Mouse (Mus musculus): ENCODE data around the gene Kctd5. TPM values are rescaled to one million over a fixed set of nuclear protein-coding genes. Genes with fewer than 3 reads are reported as not detected.
A peak's percentile ranks its signal among the peaks of the same experiment; 100 is the strongest.
"Not testable (repeated sequence)": the region's sequence is repeated elsewhere in the genome, so short reads cannot be mapped to it uniquely, and the experiment has no call there.

Kctd5 gene
- total RNA-seq (2021) = 1 to 10 TPM; 6.1 to 7.8 TPM
- long read RNA-seq, experiment 1, transcript Kctd5-201 (6 exons, 2,443 nt) = major isoform, 21 of 21 reads
- long read RNA-seq, experiment 1, partial matches to known transcripts = 0 of 21 reads
- long read RNA-seq, experiment 1, other reads (novel, unspliced or antisense) = 0 of 21 reads
- long read RNA-seq, experiment 2, transcript Kctd5-201 (6 exons, 2,443 nt) = major isoform, 31 of 31 reads
- long read RNA-seq, experiment 2, partial matches to known transcripts = 0 of 31 reads
- long read RNA-seq, experiment 2, other reads (novel, unspliced or antisense) = 0 of 31 reads

DNA sequence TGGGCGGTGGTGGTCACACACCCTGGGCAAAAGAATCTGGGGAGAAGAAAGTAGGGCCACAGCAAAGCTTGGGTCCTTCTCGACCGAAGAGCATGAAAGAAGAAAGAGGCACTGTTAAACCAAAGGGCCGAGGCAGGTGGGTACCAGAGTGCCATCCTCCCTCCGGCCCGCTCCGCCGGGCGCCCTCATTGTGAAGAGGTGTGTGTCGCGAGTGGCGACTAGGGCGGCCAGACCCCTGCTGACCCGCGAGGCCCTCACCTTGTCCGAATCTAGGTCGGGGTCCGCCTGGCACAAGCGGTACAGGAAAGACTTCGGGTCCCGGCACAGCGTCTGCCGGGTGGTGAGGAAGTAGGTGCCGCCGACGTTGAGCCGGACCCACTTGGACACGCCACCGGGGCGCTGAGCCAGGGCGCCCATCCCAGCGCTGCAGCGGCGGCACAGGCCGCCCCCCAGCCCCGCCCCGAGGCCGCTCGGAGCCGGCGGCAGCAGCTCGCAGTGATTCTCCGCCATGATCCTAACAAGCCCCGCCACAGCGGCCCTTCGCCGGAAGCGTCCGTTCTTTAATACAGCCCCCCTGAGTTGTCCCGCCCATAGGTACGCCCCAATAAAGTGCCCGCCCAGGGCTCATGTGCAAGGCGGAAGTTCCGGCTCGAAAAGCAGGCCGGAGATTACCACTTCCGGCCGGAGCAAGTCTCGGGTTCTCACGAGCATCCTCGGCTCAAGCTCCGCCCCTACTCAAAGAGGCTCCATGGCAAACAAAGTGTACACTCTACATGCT, at the start of gene Kctd5:
Kctd5 (minus strand) TSS at position 567 of the 778 bp plus-strand sequence.
- DNase-seq (ENCODE audit: low spot score) = peak; percentile 94

DNA sequence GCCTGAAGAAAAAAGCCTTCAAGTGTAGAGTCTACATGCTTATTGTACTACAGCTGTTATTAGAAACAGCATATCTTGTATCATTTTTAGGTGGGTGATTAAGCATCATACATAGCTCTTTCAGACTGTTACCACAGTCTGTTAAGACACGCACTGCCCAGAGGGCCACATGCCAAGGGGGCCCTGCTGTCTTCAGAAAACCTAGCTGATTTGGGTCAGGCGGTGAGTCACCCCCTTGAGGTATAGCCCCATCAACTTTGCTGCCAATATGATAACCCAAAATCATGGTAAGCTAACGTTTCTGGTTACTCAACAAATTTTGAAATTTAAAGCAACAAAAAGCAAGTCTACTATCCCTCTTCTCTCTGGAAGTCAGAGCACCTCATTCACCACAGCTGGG, 46.2 kb upstream of the Kctd5 start:
- DNase-seq (ENCODE audit: low spot score) = no peak

DNA sequence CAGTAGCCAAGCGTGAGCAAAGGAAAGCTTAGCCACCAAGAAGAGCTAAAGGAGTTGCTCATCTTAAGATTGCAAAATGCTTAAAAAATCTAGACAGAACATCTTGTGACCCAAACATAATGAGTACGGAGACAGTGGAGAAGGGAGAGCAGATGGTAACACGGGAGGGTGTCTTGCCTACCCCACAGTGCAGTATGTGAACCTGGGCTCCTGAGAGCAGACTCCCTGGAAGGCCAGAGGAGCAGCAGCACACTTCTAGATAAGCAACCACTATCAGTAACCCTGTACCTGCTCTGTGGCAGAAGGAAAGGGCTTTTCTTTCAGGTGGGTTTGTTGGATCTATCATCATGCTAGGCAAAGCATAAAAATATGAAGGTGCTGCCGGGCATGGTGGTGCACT, 39.7 kb upstream of the Kctd5 start:
- DNase-seq (ENCODE audit: low spot score) = no peak

DNA sequence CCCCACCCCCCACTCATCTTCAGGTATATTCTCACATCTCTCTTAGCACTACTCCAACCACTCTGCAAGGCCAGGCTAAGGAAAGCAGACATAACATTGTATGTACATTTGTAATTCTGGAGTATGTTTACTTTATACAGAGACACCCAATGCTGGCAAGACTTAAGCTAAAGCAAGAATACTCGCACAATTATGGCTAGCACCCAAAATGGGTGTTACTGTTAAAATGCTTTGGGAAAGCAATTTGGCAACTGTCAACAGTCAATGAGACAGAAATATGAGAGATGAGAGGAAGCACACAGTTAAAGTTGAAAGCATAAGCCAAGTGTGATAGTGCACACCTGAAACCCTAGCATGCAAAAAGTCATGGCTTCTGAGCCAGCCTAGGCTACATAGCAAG, 38.0 kb upstream of the Kctd5 start:
- no peak for DNase-seq (ENCODE audit: low spot score)

DNA sequence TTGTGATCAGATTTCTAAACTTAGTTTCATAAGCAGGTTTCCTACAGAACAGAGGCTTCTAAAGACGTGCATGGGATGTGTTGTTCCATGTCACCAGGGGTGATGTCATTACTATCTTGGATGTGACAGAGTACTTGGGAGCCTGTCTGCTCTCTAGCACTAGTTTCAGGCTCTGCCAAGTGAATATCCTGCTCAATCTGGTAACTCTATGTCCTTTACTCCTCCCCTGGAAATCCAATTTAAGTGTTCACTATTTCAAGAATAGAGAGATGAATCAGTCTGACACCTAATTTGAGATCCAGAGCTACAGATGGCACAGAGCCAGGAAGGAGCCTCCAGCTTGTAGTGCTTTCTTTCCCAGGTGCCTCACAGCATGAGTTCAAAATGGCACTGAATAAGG, 35.6 kb upstream of the Kctd5 start:
- DNase-seq (ENCODE audit: low spot score) = peak; percentile 69

DNA sequence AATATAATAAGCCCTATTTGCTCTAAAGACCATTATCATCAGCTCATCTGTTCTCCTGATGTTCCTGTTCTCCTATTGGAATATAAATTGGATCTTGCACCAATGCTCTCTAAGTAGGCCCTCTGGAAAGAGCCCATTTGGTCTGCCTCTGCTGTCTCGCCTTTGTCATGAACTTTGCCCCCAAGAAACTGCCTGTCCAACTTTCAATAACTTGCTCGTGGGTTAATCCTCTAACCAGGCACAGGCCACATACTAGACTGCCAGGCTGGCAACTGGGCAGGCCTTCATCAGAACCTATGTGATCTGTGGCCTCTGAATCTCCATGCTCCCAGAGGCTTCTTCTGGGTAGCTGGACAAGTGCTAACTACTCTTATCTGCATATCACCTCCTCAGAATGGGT, 31.8 kb upstream of the Kctd5 start:
- DNase-seq (ENCODE audit: low spot score) = no peak

DNA sequence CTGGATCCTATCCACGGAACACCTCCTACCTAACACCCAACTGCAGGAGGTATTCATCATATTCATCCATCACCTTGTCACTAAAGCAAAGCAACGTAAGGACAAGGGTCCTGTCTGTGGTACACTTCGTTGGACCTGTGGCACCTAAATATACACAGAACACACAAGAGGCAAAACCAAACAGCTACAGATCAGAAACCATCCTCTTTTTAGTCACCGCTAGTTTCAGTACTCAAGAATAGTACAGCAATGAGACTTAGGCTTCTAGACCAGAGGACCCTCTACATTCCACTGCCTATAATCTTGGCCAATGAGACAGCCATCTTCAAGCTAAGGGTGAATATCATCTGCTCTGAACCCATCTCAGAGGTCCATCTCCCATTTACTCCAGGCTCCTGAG, 25.1 kb upstream of the Kctd5 start:
- DNase-seq (ENCODE audit: low spot score) = no peak

DNA sequence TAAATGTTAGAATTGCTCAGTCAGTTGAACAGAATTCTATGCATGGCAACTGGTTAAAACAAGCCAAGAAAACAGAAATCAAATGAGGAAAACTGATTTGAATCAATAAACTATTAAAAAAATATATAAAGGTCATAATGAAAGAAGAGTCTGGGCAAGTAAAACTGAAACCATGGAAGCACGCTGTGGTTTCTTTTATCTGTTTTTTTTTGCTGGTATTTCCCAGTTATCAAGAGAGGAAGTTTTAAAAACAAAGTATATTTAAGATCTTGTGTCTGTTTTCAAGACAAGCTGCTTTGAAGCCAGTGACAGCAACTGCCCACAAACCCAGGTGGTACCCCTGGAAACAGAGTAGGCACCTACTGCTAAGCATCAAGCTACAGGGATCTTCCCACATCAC, 17.3 kb upstream of the Kctd5 start:
- DNase-seq (ENCODE audit: low spot score) = no peak

DNA sequence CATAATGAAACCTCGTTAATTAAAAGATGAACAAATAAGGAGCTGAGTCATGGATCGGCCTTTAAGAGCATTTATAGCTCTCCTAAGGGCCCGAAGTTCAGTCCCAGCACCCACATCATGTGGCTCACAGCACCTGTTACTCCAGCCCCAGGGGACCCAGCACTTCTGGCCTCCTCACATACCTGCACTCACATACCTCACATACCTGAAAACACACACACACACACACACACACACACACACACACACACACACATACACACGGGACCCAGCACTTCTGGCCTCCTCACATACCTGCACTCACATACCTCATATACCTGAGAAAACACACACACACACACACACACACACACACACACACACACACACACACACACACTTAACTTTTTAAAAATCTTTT, 13.1 kb upstream of the Kctd5 start:
- DNase-seq (ENCODE audit: low spot score) = not testable (repeated sequence)

DNA sequence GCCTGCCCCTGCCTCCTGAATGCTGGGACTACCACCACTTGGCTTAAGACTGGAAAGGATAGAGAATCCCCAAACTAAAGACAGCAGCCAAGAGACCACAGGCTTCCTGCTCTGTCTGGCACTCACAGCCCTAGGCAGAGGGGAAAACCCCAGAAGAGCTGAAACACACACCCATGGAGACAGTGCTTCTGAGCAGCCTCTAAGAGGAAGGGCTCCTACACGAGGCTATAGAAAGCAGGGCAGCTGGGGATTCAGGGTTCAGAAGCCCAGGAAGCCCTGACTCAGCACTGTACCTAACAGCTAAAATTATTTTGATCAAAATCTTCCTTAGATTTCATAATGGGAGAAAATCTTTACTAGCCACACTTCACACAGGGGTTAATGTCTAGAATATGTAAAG, 11.3 kb upstream of the Kctd5 start:
- no peak for DNase-seq (ENCODE audit: low spot score)

DNA sequence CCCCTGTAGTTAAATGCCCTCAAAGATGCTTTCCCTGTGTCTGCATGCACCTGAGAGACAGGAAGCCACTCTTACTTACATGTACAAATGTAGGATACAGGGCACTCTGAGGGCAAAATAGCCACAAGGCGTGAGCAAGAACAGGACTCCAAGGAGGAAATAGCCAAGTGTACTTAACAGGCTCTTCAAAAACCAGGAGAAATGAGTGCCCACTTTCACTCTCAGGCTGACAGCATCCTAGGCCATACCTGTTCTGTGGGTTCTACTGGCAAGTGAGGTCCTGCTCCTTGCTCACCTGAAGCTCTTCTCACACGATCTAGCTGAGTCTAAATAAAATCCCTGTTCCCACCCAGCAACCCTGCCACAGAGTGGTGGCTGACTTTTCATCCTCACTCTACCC, 3.8 kb upstream of the Kctd5 start:
- no peak for DNase-seq (ENCODE audit: low spot score)

DNA sequence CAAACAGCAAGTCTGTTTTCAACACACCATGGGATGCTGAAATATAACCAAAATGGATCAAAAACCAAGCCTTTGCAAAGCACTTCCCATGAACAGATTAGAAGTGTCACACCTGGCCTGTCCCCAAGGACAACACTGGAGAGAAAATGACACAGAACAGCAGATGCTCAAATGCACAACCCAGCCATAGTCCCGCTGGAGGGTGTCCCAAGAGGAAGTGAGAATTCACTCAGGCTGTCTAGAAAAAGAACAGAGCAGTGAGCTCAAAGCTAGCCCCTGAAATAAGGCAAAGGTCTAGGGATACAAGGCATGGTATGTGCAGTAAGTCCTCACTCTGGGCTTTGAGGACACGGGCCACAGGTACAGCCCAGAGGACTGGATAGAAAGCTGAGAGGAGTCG, 3.8 kb downstream of the Kctd5 start:
- DNase-seq (ENCODE audit: low spot score) = no peak

DNA sequence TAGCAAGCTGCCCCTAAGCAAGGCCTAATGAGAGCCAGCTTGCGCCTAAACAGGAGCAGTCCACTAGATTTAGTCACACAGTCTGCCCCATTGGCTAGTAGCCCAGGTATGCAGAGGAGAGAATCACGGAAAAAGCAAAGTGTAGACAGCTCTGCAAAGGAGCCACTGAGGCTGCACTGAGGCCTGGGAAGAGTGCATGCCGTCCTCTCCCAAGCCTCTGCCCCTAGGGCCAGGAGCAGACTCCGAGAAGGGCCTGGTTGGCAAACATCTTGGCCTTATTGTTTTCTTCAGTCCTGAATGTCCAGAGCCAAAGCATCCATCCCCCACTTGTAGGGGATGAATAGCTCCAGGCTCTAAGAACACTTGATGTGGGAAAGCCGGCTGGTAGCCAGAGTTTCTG, 5.0 kb downstream of the Kctd5 start:
- DNase-seq (ENCODE audit: low spot score) = no peak

DNA sequence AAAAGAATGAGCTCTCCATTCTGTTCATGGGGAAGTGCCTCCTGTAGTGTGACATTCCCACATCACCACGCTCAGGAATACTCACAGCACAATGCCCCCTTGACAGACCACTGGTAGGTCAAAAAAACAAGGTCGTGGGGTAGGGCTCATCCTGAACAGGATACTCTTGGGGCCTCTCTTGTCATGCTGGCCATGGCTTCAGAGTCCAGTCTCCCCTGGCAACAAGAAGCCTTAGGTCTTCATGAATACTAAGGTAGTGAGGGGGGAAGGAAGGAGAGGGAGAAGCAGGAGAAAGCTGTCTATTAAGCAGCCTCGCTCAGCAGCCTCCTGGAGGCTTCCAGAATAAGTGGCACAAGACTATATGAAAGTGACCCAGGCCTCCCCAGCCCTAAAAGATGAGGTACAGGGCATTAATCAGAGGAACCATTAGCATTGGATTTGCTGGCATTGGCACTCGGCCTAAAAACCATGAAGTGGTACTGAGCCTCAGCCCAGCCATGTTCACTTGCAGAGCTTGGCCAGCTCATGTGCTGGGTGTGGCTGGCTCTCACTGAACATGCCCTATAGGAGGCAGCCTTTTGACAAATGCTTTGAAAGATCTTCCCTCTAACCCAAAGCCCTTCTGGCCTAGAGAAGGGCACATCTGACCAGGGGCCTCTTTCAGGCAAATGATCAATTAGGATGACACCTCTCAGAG, 10.7 kb downstream of the Kctd5 start:
- DNase-seq (ENCODE audit: low spot score) = no peak

DNA sequence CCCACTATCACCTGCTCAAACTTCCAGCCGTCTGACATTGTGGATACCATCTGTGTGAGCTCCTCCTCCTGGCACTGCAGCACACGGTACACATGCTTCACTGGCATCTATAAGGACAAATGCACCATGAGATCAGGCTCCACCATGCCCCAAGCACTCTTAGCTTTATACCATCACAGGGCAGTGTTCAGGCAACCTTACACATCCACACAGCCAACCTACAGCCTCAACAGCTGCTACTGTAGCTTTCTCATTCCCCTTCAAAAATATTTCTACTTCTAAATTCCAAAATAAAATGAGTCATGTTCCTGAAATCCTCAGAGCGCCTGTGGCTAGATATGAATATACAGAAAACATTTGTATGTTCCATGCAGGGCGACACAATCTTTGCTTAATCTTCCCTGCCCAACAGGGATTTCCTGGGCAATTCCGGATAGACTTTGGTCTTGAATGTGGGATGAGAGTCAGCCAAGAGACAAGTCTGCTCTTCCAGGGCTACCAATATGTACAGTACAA, 15.5 kb downstream of the Kctd5 start:
- DNase-seq (ENCODE audit: low spot score) = no peak

DNA sequence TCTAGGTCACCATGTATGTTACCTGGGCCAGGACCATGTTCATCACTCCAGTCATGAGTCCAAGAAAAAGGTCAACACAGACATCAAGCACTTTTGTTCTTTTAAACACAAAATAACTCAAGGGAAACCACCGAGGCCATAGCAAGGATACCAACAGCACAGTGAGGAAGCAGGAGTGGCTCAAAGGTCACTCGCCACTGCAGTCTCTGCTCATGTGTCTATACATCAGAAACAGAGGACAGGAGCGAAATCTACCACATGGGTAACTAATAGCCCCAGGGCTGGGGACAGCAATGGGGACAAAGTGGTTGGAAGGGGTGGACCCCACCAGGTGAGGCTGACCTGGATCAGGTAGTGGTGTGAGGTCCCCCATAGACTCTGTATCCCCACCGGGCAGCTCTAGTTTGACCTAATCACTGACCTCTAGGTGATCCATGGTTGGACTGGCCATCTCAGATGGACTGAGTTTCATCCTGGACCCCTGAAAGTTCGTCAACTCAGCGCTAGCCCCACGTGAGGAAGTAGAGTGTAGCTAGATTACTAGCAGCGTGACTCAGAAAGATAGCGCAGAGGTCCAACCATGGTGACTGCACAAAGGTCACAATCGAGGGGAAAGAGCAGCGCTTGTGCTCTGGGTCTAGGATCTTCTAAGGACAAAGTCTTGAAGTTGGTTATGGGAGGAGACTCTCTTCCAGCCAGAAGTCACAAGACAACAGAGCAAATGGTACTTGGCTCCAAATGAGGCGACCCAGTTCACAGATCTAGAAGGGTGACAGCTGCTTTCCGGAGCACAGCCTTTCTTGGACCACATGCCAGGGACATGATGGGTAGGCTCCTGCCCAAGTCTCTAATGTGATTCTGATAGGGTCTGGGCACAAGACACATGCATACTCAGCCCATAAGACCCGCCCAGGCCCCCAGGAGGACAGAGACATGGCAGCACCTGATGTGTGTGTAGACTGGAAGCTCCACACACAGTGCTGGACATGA, 16.4 kb downstream of the Kctd5 start:
- no peak for DNase-seq (ENCODE audit: low spot score)

DNA sequence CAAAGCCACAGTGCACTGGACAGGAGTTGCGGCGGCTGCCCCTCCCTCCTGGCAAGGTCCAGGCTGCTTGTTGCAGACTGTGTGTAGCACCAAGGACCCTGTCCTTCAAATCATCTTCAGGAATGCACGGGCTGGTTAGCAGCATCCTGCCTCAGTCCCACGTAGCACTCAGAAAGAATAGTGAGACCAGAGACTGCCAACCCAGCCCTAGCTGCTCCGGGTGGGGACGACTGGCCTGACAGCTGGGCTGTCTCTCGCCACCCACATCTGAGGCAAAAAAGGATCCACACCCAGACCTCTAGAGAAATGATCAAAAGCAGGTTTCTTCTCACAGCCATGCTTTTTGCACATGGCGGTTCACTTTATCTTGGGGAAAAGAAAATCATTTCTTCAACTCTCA, 24.3 kb downstream of the Kctd5 start:
- no peak for DNase-seq (ENCODE audit: low spot score)

DNA sequence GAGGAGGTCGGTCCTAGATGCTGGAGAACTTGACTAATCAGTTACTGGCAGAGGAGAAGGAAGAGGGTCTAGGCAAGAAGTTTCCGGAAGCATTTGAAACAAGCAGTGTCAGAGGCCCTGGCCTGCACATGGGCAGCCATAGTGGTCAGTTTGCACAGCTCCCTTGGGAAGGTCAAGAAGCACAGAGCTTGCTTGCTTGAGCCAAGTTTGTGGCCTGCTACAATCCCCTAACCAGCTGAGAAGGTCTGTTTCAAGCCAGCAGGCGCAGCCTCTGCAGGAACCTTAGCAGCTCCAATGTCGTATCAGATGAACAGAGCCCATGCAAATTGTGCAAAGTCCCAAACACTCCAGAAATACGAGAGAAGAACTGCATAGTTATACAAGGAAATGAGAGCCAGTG, 25.2 kb downstream of the Kctd5 start:
- DNase-seq (ENCODE audit: low spot score) = no peak

DNA sequence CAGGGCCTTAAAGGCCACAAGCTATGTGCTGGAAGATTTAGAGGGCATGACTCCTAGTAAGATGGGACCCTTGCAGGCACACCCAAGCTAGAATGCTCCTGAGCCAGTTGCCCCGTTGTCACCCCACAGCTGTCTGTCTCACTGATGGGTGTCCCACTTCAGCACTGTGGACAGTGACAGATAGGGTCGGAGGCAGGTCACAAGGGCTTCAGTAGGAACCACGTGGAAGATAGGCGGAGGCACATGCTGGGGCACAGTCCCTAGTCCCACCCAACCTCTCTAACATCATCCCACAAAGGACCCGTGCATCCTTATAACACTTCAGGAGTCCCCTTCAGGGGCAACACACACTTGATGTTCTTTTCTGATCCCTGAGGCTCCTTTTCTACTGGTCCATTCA, 27.3 kb downstream of the Kctd5 start:
- DNase-seq (ENCODE audit: low spot score) = no peak

DNA sequence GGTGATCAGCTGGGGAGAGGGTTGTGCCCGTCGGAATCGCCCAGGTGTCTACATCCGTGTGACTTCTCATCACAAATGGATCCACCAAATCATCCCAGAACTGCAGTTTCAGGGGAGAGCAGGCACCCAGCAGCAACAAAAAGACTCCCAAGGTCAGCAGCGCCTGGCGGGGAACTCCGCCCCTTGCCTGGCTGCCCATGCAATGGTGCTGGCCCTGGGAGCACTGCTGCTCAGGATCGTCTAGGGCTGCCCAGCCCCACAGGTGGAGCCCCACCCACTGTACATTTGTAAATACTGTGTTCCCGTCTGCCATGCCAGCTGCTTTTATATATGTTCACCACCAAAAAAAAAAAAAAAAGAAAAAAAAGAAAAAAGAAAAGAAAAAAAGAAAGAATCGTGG, 27.7 kb downstream of the Kctd5 start:
- DNase-seq (ENCODE audit: low spot score) = no peak

DNA sequence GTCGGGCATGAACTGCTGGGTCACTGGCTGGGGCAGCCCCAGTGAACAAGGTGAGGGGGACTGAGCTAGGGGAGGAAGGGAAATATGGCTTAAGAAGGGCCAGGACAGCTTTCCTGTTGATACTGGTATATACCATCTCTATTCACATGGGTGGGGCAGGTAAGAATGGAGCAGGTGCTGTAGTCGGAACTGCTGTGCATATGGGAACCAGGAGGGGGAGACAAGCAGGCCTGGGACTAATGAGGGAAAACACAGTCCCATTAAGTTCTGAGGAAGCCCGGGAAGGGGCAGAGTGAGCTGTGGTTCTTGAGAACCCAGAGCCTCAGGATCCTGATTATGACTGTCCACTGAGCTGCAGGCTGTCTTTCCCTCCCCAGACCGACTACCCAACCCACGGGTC, 28.8 kb downstream of the Kctd5 start:
- DNase-seq (ENCODE audit: low spot score) = no peak

Measured in gastrocnemius, adult 18-20 months (tissue).